Mouse (Mus musculus) right cerebral cortex, postnatal 25 days (tissue): ENCODE results near the gene Gm28305.
A peak's percentile ranks its signal among the peaks of the same experiment; 100 is the strongest.

ENCODE experiments used
- DNase-seq: peaks from one replicate; pipeline ENCODE4 v3.0.0; 2022

Gm28305 gene

DNA sequence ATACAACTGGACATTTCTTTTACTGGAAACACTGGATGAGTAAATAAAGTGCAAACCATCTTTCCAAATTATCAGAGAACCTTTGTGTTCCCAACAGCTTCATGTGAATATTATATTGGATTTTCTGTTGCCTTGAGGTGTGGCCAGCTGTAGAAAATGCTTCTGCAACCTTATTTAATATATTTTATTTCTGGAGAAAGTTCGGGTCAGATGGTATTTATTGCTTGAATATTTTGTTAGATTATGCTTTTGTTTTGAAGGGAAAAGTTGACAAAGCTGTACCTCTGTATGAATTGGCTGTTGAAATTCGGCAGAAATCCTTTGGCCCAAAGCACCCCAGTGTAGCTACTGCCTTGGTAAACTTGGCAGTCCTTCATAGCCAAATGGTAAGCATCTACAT, at the start of gene Gm28305:
TSS of gene Gm28305 (plus strand) at position 301 of the 400 bp plus-strand sequence.
- DNase-seq, result no peak

DNA sequence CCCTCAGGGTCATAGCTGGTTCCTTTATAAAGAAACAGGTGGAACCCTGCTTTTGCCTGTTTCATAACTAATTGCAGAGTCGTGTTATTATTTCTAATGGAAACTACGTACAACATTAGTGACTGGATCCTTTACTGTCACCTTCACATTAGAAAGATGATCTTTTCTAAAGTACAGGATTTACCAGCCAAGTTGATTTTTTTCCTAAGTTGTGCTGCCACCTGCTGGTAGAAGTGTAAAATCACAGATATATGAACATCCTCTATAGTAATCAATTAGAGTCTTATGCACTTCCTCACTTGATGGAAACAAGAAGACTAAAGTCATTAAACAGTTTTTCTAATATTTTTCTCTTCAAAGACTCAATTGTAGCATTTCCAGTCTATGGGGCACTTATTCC, 44.0 kb upstream of the Gm28305 start:
- DNase-seq, result no peak

DNA sequence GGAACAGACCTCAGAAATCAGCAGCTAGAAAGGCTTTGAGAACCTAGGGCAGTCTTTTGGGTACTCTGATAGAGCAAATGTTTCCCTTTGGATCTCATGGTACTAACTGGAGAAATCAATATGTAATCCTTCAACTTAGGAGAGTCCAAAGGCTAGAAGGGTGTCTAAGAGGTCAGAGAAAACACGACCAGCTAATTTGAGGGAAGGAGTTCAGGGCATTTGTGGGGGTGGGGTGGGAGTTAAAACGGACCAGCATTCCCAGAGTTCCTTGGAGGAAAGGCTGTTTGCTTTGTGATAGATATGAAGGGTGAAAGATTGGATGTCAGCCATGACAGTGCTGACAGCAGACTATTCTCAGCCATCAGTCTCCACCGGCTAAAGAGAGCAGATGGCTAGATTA, 39.9 kb upstream of the Gm28305 start:
- DNase-seq, result no peak

DNA sequence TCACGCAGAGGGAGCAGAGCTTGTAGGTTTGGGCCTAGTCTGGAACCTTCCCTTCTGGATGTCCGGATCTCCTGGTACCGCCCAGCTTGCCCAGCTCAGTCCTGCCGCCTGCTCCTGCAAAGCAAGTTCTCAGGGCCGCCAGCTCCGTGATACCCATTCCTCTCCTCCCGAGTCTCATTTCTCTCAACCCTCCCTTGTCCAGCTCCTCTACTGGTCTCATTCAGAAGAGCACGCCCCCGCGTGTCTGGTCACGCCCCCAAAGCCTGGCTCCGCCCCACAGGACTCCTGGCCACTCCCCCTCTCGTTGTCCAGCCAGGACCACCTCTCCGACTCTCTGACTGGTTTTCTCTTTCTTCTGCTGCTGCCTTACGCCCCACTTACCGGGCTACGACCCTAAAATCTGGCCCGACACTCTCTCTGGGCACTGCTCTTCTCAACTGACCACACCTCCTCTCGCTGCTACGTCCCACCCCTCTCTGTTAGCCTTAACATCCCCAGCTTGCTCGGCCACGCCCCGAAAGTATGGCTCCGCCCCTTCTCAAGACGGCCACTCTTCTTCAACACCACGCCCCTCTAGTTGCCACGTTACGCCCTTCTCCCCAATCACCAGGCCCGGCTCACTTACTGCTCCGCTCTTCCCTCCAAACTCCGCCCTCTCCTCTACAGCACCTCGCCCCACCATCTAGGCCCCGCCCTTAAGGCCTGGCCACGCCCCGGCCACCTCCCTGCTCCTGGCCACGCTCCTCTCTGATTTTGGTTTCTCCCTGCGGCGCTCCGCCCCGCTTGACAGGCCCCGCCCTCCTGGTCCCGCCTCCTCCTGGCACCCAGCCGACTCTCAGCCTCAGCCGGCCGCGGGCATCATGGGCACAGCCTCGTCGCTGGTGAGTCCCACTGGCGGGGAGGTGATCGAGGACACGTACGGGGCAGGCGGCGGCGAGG, 38.3 kb upstream of the Gm28305 start, which contains the start of gene Nphp3:
TSS of gene Nphp3 (plus strand) at position 624 of the 939 bp plus-strand sequence.
- DNase-seq, result peak; percentile 99

DNA sequence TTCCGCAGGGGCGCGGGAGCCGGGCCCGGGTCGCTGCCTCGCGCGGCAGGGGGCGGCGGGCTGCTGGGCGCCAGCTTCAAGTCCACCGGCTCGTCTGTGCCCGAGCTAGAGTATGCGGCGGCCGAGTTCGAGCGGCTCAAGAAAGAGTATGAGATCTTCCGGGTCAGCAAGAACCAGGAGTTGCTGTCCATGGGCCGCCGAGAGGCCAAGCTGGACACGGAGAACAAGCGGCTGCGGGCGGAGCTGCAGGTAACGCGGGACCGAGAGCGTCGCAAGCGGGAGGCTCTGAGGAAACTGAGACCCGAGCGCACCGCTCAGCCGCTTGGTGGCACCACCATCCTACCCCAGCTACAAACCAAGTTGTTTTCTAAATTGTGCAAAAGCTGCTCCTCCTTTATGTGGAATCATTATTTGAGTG, 37.5 kb upstream of the Gm28305 start:
- DNase-seq, result peak; percentile 77

DNA sequence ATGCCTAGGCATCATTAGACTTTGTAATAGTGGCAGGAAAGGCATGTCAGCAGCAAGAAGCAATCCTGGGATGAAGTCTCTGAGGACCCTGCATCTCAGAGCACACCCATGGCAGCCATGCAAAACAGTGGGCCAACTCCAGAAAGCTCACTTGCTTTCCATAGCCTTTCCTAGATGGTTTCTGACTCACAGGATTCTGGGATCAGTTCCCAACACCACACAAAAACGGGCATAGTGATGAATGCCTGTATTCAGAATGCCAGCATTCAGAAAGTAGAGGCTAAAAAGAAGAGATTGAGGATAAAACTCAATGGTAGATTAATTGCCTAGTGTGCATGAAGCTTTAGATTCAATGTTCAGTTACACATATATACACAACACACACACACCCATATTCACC, 25.9 kb upstream of the Gm28305 start:
- DNase-seq, result no peak

DNA sequence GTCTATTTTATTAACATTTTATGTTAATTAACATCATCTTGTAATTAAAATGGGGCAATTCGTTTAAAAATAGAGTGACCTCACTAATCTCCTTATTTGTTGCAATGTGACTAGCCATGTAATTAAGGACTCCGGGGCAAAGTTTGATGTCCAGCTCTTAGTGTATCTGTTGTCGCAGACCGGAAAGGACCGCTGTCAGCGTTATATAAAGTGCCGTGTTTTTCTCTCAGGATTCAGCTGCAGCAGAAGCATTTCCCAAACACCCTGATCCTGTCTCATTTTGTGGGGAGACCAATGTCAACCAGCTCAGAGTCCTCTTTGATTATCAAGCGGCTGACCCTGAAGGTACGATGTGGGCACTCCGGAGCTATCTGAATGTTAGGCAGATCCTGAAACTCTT, 19.4 kb upstream of the Gm28305 start:
- no peak for DNase-seq

DNA sequence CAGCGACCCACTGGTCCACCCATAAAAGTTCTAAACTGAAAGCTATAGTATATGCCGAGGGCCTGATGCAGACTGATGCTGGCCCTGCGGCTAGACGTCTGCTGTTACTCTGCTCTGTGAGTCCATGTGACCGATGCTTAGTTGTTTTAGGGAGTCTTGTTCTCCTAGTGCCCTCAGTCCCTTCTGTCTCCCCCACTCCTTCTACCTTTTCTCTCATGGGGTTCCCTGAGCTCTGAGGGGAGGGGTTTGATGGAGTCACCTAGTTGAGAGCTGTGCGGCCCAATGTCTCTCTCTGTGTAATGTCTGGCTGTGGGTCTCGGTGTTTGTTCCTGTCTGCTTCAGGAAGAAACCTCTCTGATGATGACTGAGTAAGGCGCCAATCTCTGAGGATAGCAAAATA, 13.3 kb upstream of the Gm28305 start:
- DNase-seq, result no peak

DNA sequence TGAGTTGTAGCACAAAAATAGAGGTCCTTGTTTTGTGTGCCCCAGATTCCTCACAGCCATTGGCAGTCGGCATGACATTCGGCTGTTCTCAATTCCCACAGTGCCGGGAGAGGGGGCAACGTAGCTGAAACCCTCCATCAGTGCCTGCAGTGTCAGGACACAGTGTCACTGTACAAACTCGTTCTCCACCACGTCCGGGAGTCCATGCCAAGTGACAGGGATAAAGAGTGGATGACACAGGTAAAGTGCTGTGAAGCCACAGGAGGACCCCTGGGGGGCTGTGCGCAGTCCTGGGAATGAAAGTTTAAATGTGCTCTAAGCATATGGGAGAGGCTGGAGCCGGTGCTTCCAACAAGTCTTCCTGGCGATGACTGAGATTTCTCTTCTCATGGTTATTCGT, 10.6 kb upstream of the Gm28305 start:
- DNase-seq, result no peak

DNA sequence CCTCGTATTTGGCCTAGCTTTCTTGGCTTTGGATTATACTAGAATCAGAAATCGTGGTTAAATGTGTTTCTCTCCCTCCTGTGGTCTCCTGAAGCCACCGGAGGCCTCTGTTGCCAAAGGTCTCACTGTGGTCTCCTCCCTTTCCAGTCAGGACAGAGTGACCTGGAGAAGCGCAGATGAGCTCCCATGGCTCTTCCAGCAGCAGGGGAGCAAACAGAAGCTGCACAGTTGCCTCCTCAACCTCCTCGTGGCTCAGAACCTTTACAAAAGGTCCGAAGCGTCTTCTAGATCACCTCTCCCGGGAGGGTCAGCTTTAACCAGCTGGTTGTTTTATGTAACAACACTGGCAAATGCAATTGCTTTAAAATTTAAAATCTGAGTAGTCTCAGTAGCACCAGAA, 6.2 kb upstream of the Gm28305 start:
- DNase-seq, result no peak

DNA sequence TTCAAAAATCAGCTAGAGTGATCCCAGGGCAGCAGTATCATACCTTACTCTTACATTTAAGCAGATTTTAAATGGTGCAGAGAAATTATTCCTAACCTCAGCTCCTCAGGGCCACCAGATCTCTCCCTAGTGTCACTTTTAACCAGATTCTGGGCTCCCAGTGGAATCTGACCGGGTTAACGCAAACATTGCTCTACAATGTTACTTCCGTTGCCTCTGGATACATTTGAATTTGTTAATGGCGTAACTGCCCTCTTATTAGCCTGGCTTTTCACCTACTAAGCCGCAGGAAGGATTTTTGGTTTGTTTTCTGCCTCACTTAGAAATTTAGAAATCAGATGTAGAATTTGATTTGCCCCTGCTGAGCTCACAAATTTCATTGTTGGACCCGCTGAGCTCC, 5.7 kb upstream of the Gm28305 start:
- DNase-seq, result no peak

DNA sequence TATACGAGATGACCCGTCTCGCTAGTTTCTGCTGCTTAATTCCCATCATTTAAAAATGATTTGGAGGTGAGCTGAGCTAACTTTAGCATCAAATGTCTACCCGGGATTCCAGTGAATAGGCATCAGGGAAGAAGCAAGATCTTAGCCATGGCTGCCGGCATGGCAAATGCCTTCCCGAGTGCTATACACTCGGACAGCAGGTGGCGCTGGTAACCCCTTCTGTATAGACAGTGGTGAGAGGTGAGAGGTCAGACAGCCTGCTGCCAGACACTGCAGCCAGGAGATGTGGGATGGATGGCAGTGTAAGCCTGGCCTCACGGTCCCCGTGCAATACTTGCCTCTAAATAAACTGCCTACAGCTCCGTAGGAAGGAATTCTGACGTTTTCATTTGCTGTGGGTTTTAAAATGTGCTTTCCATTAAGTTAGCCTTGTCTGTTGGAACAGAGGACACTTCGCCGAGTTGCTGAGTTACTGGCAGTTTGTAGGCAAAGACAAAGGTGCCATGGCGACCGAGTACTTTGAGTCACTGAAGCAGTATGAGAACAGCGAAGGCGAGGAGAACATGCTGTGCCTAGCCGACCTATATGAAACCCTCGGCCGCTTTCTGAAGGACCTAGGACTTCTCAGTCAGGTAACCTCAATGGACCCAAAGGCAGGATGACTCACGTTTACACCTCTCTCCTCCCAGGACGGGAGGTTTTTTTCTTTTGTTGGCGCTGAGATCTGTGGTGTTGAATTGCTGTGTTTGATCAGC, 5.0 kb upstream of the Gm28305 start:
- DNase-seq, result peak; percentile 55

DNA sequence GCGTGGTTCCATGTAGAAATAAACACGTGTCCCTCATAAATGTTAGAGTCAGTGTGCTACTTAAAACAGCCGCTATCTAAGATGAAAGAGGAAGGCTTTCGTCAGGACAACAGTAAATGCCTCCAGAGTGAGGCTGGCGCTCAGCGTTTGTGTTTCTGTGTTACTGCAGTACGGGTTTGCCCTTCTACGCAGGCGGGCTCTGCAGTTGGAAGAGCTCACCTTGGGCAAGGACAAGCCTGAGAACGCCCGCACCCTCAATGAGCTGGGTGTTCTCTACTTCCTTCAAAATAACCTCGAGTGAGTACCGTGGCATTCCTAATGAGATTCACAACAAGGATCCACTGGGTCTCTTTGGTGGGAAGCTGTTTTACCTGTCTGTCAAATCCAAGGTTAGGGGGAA, 2.2 kb upstream of the Gm28305 start:
- DNase-seq, result no peak

DNA sequence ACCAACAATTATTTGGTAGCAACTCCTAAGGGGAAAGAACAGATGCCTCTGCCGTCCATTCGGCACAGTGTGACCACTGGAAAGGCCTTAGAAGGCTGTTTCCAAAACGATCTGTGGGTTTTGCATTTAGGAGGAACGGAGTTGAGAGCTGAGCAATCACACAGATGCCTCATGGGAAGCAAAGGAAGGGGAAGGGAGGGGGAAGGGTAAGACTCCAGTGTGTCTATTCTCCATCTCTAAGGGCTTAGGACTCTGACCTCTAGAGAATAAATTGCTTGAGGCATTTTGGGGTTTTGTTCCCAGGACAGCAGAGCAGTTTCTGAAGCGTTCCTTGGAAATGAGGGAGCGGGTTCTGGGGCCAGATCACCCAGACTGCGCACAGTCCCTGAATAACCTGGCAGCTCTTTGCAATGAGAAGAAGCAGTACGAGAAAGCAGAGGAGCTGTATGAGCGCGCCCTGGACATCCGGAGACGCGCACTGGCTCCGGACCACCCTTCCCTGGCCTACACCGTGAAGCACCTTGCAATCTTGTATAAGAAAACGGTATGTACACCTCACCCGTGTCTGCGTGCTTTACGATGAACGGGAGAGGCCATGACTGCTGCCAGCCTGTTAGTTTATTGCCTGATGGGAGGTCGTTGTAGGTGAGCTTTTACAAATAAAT, 1.3 kb upstream of the Gm28305 start:
- no peak for DNase-seq

DNA sequence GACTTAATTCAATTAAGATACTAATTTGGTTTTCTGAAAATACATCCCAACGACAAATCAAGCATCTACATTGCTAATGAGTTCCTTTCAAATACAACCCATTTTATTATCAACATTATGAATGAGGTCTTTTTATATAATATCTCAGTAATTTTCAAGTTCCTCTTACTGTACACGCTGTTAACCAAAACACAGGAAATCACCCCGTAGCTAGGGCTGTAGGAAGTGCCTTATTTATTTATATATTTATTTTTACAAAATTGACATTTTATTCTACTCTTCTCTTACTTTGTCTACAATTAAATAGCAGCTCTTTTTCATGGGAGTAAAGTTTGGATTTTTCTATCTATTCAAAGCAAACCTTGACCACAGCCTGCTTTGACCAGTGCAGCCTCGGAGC, 720 bp upstream of the Gm28305 start:
- no peak for DNase-seq

DNA sequence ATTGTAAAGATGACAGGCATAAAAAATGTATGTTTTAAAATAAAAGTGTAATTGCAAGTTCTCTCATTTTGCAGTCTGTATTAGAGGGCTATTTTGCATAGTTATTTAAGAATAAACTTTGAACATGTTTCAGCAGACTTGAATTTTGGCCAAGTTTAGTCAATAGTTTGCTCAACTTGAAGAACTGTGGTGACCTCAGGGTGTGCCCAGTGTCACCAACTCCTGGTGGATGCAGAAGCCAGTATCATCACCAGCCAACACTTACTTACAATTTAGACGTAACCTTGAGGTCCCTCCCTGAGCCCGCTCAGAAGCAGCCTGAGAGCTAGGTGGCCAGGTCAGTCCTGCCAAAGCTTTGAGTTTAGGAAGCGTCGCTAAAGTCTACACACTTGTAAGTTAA, 3.2 kb downstream of the Gm28305 start:
- no peak for DNase-seq

DNA sequence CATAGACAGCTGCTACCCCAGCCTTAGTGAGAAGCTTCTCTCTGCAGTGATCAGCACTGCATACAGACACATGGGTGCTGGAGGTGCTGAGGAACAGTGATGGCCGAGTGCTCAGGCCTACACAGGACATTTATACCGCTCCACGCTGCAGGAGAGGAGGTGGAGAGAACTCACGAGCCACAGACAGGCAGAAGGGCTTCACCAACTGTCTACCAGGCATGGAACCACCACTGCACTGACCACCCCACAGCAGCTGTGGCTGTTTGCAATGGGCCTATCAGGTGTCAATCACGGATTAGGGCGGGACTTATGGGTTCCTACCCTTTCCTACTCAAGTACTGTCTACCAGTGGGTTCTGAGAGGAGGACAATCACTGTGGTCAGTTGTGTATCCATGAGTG, 10.6 kb downstream of the Gm28305 start:
- no peak for DNase-seq

DNA sequence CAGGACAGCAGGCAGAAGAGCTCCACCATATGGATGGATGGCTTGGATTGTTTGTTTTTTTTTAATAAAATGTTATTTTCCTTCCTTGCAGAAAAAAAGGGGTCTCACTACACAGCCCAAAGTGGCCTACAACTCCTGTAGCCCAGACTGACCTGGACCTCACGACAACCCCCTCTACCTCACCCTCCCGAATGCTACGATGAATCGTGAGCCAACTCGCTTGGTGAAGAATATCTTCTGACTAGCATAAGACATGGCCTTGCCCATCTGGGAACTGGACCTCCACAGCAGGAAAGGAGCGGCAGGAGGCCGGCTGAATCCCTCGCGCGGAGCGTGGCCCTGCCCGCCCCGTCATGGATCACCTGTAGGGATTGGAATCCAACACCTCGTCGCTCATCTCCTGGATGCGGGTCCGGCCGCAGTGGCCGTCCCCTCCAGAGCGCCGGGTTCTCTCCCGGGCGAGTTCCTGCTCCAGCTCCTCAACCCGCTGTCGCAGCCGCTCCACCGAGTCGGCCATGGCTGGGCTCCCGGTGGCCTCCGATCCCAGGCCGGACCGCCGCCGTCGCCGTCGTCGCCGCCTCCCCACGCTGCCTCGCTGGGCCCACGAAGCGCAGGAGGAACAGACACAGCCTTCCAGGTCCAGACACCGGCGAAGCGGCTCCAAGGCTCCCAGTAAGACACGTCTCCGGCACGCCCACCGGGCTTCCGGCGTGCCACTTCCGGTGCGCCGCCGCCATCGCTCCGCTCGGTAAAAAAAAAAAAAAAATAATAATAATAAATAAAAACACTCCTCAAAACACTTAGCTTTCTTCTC, 22.2 kb downstream of the Gm28305 start, which contains the start of gene Uba5:
TSS of gene Uba5 (minus strand) at position 705 of the 814 bp plus-strand sequence.
- DNase-seq, result peak; percentile 75

DNA sequence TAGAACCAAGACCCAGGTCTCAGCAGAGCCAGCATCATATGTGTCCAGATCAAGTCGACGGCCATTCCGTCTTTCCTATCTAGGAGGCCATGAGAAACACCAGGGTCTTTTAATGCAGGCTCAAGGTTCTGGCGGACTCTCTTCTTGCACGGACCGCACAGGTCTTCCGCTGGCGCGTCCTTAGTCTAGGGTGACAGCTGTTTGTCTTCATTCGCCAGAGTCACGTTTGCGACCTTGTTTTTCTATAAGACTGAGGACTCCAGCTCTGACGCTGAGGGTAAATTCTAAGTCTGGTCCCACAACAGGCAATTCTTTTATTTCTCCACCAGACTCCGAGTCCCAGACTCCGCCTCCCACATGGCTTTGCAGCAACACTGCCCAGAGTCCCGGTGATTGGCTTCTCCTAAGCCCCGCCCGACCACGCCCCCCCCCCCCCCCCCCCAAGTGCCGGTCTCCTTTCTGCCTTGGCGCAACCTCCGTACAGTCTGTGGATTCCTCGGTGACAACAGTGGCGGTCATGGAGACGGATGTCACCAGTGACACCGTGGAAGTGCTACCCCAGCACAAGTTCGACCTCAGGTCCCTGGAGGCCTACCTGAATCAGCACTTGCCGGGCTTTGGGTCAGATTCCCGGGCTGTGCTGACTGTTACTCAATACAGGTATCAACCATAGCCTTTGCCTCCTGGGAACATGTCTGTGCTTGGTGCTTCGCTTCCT, 22.9 kb downstream of the Gm28305 start, which contains the start of gene Acad11:
TSS of gene Acad11 (plus strand) at position 134 of the 718 bp plus-strand sequence.
- peak; percentile 87 for DNase-seq

DNA sequence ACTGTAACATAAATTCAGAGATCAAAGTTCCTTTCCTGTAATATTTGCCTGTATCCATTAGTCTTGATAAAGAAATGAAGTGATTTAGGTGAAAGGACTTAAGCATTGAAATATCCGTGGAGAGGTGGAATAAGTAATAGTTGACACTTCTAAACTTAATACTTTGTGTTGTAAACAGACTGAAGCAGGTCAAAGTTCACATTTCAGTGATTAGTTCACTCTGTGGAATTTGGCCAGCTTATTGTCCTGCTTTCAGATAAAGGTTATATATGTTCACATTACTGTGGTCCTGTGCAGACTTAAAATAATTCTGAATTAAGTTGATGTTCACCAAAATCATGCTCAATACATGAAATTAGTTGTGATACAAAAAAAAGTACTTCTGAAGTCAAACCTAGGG, 24.1 kb downstream of the Gm28305 start:
- no peak for DNase-seq

DNA sequence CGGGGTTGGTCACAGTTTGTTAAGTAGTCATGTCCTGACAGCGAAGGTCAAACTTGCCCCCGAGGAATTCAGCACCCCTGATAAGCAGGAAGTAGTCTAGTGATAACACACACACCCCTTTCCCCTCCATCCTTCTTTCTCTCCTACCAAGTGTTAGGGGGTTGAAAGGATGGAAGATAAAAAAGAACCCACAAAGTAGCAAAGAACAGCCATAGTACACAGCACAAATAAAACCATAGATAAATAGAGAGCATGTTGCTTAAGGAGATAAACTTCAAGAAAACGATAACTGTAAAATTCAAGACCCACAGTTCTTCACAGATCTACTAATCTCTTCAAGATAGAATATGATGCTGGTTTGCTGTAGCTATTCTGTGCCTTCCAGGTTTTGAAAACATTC, 29.8 kb downstream of the Gm28305 start:
- no peak for DNase-seq
